Mouse (Mus musculus) kidney, adult 11 months (tissue): ENCODE results near the gene Ddx23.

Experiments
- DNase-seq: peaks from one replicate; pipeline ENCODE4 v3.0.0; 2022

Gene Ddx23

GRCm38 (mm10) chr15:98674284-98674993, 11.7 kb upstream of the Ddx23 start:
- no peak for DNase-seq

- no peak for DNase-seq
Observed at GRCm38 (mm10) chr15:98673732-98674131, 11.0 kb upstream of the Ddx23 start.

GRCm38 (mm10) chr15:98672592-98672991, 9.9 kb upstream of the Ddx23 start:
- DNase-seq: no peak

- no peak for DNase-seq
Observed at GRCm38 (mm10) chr15:98664042-98664907, 1.6 kb upstream of the Ddx23 start.

GRCm38 (mm10) chr15:98662198-98662566, 512 bp downstream of the Ddx23 start:
- no peak for DNase-seq

- no peak for DNase-seq
Observed at GRCm38 (mm10) chr15:98656982-98657751, 5.5 kb downstream of the Ddx23 start.

GRCm38 (mm10) chr15:98652174-98652573, 10.5 kb downstream of the Ddx23 start:
- DNase-seq: no peak

- no peak for DNase-seq
Observed at GRCm38 (mm10) chr15:98651431-98651830, 11.3 kb downstream of the Ddx23 start.

GRCm38 (mm10) chr15:98648071-98648470, 14.6 kb downstream of the Ddx23 start:
- DNase-seq: no peak

- no peak for DNase-seq
Observed at GRCm38 (mm10) chr15:98647308-98647707, 15.4 kb downstream of the Ddx23 start.

GRCm38 (mm10) chr15:98646737-98647136, 16.0 kb downstream of the Ddx23 start:
- DNase-seq: no peak

GRCm38 (mm10) chr15:98645057-98646026, 17.4 kb downstream of the Ddx23 start:
- DNase-seq: peak; percentile 63

GRCm38 (mm10) chr15:98644406-98644805, 18.3 kb downstream of the Ddx23 start:
- DNase-seq: no peak

- peak; percentile 76 for DNase-seq
Observed at GRCm38 (mm10) chr15:98640157-98640556, 22.5 kb downstream of the Ddx23 start.

- DNase-seq: no peak
Observed at GRCm38 (mm10) chr15:98637155-98637554, 25.5 kb downstream of the Ddx23 start.

- no peak for DNase-seq
Observed at GRCm38 (mm10) chr15:98636517-98636916, 26.2 kb downstream of the Ddx23 start.

GRCm38 (mm10) chr15:98635291-98635841, 27.3 kb downstream of the Ddx23 start:
- no peak for DNase-seq

- peak; percentile 52 for DNase-seq
Observed at GRCm38 (mm10) chr15:98634541-98635081, 28.1 kb downstream of the Ddx23 start.

GRCm38 (mm10) chr15:98633822-98634470, 28.7 kb downstream of the Ddx23 start:
- DNase-seq: no peak

- no peak for DNase-seq
Observed at GRCm38 (mm10) chr15:98632921-98633320, 29.8 kb downstream of the Ddx23 start.
